Mouse (Mus musculus) retina, adult 2 months (tissue): ENCODE measurements around the gene Cald1.

ENCODE experiments used
- DNase-seq: peaks from one replicate; pipeline ENCODE4 v3.0.0-alpha.2; 2012; ENCODE audit warnings: low read depth, low spot score

The Cald1 gene

DNA sequence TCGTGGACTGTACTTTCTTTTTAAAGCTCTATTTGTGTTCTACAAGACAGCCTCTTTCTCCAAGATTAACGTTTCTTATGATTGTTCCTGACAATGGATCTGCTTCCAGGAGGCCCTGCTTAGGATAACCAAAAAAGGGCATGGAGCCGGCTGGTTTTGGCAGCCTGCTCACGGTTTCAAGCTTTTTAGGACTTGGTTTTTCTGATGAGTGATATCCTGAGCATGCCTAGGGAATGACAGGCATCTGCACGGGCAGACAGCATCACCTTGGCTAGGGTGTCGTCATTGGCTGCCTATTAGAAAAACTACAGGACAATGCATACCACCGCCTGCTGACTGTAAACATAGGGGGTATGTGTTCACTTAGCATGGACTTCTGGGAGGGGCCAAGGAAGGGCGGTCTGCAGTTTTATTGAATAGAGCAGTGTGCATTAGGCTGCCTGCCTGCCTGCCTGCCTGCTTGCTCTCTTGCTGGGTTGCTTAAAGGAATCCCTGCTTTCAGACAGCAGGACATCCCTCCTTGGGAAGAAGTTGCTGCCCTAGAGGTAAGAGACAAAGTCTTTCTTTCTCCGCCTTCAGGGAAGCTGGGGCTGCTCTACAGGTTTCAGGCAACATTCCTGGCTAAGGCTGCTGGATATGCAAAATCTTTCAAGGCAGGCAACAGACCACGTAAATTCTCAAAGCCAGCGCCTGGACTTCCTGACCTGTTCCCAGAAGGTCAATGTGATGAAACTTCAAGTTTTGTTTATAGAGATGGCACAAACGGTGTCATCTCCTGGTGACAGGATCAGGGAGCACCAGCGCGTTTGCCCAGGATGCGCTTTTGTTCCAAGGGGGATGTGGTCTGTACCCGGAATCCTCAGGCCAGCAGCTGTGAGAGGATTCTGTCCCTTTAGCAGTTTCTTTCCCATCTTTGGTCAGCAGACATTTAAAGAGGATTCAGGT is at the start of gene Cald1:
Gene Cald1, plus strand, starts transcription at position 380 of the 945 bp plus-strand sequence.
- no peak for DNase-seq

DNA sequence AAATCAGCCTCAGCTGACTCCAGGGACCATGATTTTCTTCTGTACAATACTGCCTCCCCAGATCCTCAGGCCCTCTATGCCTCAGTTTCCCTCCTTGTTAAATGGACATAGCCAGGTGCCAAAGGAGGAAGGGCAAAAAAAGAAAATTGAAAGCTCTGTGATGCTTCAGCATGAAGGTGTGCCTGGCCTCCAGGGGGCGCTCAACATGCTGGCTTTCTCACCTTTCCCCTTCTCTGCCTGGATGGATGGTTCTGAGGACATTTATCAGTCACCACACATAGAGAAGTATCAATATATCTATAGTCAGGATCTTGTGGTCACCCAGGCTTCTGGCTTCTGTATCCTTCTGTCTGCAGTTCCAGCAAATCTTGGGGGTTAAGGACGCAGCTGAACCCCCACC is 49.3 kb upstream of the Cald1 start:
- DNase-seq: peak; percentile 30

DNA sequence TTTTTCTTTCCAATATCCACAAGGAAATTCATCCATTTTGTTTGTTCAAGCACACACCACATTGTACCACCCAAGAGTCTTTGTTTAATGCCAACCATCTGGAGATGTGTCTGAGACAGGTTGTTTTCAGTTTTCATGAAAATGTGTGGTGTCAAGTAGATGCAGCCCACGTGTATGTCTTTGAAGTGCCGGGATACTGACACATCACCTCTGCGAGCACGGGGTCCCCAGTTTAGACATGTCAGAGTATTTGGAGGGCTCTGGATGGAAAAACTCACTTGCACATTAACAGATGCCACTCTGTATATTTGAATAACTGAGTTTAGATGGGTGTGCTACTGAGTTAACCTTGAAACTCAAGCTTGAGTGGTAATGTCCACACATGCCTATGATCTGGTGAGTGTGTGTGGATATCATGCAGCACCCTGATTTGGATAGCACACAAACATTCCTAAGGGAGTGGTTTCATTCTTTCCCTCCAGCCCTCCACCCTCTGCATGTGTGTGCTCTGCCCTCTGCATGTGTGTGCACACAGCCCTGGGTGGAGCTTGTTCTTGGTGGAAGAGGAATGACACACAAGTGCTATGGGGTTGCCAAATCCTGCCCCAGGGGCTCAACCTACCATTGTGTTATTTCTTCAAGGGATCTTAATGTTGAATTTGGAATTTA is 45.7 kb upstream of the Cald1 start:
- no peak for DNase-seq

DNA sequence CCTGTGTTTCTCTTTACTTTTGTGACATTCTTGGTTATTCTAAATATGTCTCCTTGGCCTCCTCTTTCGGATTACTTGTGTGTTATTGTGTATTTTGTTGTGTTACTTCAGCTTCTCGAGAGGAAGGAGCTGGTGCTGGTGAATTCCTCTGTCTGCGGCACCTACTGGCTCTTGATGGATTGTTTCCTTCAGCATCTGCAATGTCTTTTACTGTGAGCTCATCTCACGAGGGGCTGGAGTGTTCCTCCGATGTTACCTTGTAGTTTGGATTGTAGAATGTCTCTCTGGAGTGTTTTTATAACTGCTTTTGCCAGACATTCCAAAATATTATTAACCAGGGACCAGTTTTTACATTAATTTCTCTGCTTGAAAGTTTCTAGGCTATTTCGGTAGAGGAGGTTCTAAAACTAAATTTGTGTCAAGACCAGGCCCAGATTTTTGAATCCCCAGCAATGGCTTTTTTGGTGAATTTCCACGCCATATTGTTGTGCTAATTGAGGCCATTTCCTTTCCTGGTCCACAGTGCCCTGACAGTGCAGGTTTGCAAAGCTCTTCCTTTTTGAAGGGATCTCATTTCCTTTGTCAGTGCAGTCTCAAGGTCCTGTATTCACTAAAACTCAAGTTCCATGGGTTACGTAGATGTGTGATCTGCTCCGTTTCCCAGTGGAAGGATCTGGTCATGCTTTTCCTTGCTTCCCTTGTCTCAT is 43.9 kb upstream of the Cald1 start:
- no peak for DNase-seq

DNA sequence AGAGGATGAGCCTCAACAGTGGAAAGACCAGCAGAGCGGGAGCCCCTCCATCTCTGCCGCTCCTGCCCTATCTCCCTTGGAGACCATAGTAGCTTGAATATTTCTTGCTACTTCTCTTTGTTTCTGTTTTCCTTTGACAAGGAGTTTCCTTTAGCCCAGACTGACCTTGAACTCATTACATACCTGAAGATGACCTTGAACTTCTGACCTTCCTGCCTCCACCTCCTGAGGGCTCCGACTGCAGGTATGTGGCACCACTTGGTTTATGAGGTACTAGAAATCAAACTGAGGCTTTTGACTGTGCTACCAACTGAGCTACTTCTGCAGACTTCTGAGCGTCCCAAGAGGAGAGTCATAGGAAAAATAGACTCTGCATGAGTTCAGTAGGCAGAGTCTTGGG is 38.8 kb upstream of the Cald1 start:
- no peak for DNase-seq

DNA sequence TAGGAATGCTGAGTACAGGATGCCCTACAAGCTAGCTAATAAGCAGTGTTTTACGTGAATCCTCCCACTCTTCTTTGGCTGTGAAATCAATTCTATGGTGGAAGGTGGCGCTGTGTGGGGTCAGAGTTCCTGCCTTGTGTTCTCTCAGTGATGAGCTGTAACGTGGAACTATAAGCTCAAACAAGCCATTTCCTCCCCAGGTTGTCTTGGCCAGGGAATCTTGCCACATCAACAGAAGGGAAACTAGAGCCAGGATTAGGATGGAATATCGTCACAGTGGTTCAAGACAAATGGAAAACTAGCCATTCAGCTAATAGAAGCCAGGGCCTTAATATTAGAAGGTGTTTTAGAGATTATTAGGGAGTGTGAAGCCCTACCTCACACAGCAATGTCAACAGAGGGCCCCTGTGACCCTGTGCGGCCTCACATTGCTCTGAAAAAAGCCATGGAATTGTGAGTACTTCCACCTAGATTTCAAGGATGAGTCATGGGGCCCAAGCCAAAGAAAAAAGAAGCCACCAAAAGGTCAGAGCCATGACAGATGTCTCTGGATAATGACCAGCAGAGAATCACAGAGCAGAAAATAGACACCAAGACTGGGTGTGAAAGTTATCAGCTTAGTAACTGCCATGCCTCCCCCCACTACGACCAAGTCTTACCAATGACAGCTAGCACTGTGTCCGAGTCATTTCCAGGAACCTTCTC is 33.0 kb upstream of the Cald1 start:
- no peak for DNase-seq

DNA sequence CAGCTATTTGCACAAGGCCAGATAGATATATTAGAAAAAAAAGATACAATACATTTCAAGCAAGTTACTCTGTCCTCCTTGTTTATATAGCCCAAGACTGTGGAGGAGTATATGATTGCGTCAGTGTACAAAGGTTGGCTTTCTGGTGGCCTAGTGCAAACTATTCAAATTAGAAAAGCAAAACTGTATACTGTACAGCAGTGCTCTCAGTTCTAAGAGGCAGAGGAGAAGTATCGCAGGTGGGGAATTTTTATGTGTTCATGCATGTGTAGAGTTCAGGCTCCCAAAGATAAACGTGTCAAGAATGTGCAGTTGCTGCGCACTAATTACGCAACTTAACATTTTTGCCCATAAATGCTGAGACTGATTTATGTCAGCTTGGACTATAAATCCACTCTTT is 31.0 kb upstream of the Cald1 start:
- no peak for DNase-seq

DNA sequence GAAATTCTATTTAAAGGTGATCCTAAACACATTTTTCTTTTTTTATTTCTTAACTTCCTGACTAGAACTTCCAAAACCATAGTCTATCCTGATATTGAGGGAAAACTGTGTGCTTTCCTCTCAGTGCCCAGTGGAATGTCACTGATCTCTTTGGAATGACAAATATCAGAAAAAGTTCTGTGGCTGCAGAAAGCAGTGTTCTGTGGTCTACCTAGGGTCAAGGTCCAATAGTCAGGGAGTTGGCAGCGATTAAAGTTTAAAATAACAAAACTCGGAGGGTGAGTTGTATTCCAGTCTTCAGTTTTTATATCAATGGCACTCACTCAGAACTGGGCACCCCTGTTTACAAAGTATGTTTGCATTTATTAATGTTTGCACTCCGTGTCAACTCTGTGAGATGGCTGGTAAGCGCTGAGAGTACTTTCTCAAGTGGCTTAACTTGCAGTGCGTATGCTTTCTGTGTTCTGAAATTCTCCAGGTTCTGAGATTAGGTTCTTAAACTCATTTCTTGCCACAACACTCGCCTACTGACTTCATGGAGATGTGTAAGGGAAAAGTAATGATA is 18.7 kb upstream of the Cald1 start:
- DNase-seq: no peak

DNA sequence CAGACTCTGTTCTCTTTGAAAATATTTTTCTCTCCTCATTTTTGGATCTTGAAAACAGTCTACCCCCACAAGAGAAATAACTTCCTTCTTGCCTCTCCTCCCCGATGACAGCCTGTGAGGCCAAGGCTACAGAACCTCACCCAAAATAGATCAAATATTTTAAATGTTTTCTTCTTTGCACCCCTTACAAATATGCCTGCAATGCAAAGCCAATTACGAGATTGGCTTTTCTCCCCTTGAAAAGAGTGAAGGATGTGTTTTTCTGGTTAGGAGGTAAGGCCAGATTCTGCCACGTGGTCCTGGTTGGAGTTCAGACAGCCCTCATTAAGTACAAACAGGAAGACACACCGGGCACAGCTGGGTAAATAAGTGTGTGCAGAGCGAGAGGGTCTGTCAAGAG is 14.9 kb upstream of the Cald1 start:
- no peak for DNase-seq

DNA sequence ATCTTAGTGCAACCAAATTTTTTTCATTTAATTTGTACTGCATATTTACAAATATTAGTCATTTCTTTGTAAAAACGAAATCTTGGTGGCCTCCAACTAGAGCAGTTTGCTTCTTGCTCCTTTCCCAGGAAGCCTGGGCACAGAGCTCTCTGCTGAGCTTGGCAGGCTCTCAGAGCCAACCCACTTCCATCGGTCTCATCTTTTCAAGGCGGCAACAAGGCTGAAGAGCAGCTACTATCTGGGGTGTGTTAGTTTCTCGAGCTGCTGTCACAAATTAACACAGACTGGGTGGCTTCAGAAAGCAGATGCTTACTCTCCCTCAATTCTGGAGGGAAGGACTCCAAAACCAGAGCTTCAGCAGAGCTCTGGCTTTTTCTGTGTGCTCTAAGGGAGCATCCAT is 10.2 kb upstream of the Cald1 start:
- DNase-seq: no peak

DNA sequence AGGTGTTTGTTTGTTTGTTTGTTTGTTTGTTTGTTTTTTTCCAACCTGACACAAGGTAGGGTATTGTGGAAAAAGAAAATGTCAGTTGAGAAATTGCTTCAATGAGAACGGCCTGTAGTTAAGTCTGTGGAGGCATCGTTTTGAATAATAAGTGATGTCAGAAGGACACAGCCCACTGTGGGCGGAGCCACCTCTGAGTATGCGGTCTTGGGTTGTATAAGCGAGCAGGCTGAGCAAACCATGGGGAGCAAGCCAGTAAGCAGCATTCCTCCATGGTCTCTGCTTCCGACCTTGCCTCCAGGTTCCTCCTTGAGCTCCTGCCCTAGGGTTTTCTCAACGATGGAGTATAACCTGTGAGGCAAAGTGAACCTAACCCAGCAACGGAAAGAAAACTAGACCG is 7.6 kb upstream of the Cald1 start:
- no peak for DNase-seq

DNA sequence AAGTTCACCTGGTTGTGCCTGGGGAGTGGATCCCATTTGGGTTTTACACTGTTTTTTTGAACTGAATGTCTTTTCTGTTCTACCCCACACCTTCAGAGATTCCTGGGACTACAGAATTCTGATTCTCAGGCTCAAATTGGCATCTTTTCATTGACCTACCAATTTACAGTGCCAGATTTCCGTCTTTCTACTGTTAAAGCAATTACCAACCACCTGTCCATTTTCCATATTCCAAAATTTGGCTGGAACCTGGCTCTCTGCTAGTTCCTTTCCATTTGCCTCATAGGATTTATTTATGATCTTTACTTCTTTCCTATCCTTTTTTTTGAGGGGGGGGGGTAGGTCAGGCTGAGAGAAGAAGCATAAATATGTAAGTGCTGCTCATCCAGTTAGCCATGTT is 4.9 kb upstream of the Cald1 start:
- no peak for DNase-seq

DNA sequence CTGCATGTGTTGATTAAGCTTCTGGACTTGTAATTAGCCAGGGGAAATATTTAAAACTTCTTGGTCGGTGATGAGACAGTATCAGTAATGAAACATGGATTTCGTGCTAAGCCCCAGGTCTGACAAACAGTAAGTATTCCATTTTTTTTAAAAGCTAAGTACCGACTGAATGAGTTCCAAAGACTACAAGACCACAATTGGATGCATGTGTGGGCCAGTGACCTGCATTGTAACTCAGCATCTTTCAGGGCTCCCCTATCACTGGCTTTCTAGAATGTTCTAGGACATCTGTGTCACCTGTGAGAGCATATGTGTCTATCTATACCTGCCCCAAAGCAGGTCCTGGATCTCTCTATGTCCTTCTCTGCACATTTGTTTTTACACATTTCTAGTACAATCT is 984 bp upstream of the Cald1 start:
- no peak for DNase-seq

DNA sequence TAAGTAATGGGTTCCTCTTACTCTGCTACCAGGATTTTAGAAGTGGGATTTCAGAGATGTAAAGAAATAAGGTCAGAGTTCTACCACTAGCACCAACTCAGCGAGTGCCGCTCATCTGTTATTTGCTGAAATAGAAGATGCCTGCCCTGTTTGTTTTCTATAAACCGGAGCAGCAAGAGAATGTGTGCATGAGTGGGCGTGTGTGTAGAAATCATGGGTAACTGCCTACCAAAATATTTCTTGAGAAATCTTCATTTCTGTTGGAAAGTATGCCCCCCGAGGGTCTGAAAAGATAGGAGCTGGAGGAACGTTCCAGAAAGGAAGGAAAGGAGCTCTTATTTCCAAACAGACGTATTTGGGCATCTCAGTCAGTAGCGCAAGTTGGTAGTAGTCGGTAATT is 871 bp downstream of the Cald1 start:
- no peak for DNase-seq

DNA sequence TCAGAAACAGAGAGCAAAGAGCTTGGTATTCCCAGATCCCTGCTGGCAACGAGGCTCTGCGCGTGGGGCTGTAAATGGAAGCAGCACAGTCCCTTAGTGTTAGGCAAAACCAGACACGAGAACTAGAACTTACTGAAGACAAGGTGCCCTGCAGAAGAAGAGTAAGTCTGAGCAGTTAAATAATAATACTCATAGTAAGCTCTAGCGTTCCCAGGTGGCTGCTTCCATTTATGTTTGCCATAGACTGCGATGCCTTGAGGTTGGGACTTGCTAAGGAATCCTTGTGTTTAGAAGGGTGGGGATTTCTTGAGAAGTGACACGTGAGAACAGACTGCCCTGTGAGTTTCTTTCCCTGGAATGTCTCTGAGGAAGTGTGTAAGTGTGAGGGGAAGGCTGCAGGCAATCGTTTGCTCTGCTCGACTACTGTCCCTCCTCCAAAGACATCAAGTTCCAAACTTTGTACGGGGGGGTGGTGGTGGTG is 1.4 kb downstream of the Cald1 start:
- no peak for DNase-seq

DNA sequence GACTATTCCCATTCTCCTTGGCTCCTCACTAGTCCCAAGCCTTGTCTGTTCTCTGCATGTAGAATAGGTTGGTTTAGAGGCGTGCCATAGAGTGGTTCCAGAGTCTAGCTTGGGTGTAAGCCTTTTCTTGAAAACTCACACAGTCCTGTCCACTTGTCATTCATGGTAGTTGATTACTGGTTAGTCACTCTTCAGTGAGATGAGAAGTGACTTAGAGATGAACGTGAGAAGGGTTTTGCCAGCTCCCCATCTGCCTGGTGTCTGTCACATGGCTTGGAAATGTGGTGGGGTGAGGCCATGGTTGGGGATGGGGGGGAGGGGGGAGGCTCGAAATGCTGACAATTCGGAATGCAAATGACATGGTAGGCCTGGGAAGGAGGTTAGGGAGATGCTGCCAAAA is 2.5 kb downstream of the Cald1 start:
- no peak for DNase-seq

DNA sequence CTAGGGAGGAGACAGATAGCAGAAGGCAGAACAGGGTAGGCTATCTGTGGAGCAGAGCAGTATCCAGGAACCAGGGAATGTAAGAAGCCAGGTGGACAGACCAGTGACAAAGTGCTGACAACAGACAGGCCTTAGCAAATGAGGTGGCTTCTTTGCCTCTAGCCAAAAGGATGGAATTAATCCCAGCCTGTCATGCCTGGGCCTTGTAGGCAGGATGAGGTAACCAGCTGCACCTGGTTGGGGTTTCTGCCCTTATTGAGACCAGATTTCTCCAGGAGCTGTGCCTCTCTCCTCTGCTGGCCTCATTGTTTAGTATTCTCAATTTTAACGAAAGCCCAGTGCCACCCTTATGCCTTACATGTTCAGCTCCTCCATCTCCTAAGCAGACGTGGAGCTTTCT is 3.8 kb downstream of the Cald1 start:
- DNase-seq: no peak

DNA sequence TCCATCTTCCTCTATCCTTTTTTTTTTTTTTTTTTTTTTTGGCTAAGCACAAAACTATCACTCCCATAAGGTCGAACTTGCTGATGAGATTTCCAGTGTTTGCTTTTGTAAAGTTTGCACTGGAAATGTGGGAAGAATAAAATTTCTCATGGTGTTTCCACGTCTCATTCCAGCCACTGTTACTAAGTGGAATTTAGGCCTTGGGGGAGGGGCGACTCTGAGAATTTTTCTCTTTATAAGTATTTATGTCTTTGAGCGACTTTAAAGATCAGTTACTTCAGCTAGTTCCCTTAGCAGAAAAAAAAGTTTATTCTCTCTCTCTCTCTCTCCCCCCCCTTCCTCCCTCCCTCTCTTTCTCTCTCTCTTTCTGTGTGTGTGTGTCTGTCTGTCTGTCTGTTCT is 8.1 kb downstream of the Cald1 start:
- DNase-seq: no peak

DNA sequence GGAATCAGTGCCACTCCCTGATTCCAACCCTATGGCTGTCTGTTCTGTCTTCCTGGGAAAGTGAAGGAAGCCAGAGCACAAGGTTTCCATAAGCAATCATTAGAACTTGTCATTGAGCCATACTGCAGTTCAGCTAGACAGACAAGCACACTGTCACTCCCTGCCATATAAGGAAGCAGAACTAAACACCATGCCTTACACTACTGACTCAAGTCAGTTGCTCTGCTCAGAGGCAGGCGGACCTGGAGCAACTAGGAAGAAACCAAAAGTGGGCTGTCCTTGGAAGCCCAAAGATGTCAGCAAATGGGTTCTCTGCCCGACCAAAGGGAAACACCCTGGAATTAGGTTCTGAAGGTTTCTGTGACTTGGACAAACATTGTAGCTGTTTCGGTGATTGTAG is 10.3 kb downstream of the Cald1 start:
- no peak for DNase-seq

DNA sequence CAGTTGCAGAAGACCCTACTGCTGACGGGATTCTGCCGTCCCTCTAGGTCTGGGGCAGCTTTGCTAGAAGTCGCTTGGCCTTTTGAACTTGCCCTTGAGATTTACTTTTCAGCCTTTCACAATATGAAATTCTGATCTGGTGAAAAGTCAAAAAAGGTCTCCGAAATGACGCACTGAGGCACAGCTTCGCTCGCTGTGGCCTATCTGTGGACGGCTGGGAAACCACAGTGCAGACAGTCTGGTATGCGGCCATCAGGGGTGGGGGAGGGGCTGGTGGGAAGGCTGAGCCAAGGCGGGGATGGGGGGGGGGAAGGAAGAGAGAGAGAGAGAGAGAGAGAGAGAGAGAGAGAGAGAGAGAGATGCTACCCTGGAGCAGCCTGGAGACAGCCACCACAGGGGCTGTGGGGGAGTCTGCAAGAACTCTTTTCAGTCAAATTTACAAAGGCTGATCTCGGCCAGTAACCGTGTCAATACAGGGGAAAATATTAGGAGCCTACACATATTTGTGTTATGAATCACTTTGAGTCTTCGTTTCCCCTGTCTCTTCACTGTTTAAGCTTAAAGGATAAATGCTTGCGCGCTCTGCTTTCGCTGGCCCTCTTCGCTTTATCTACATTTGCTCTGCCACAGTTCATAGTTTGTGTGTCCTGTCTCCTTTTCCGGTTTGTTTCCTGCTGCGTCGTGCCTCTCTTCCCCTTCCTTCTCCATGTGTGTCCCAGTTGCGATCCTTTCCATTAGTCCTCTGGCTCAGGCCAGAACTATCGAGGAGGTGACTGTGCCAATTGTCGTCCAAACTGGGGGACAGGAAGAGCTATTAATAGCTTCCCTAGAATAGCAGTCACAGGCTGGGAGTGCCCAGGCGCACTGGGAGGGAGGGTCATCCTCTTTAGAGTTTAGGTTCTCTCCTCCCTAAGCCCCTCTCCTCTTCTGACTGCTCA is 11.9 kb downstream of the Cald1 start:
- DNase-seq: no peak
